Mouse (Mus musculus) Muller cell, postnatal 12 days (primary cell): Measurements from ENCODE around the gene Armt1.

Experiments
- DNase-seq: peaks from one replicate; pipeline ENCODE4 v3.0.0-alpha.2; 2015; ENCODE audit errors: inconsistent ontology term

Armt1 gene

GRCm38 (mm10) chr10:4432123-4432931 lies at the start of gene Armt1, which contains the start of gene Rmnd1:
TSS of gene Armt1 (plus strand) at chr10:4432467.
TSS of gene Rmnd1 (minus strand) at chr10:4432388.
- peak; percentile 98 for DNase-seq

GRCm38 (mm10) chr10:4384244-4384643 lies 48.0 kb upstream of the Armt1 start:
- DNase-seq, result no peak

- DNase-seq, result peak; percentile 99
Observed at GRCm38 (mm10) chr10:4386609-4387591, 45.4 kb upstream of the Armt1 start.

- DNase-seq, result peak; percentile 74
Observed at GRCm38 (mm10) chr10:4387701-4388383, 44.4 kb upstream of the Armt1 start, which contains the start of gene Zbtb2. TSS of gene Zbtb2 (minus strand) at chr10:4388108.

- no peak for DNase-seq
Observed at GRCm38 (mm10) chr10:4388384-4388745, 43.9 kb upstream of the Armt1 start.

DNA sequence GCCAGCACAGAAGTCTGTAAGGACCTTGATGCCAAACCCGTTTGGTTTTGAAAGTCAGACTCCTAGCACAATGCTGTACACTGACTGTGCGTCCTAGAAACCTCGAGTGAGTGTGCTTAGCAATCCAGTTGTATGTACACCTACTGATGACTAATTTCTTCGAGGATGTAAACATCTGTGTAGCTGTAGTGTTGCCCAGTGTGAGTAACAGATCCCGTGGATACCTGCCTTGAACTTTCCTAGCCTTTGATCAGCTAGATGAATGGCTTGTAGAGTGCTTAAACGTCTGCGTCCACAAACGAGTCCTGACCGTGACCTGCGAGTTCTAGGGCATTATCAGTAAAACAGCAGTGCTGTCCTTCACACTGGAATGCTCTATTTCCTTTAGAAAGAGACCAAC lies 43.2 kb upstream of the Armt1 start:
- no peak for DNase-seq

GRCm38 (mm10) chr10:4389461-4390112 lies 42.7 kb upstream of the Armt1 start:
- DNase-seq, result no peak

- DNase-seq, result no peak
Observed at GRCm38 (mm10) chr10:4390550-4390949, 41.7 kb upstream of the Armt1 start.

DNA sequence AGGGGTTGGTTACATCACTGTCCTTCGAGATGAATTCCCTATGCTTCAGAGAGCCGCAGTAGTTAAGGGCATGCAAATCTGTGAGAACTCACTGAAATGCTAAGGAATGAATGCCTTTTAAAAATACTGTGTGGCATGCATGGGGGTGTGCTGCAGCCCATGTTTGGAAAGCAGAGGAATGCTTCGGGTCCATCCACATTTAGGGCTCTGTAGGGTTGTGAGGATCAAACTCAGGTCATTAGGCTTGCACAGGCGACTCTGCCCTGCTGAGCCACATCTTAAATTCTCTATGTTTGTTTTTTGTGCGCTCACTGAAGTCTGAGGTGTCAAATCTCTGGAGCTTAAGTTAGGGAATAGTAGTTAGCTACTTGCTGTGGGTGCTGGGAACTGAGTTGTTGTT lies 41.2 kb upstream of the Armt1 start:
- DNase-seq, result no peak

GRCm38 (mm10) chr10:4391851-4392250 lies 40.4 kb upstream of the Armt1 start:
- DNase-seq, result no peak

- DNase-seq, result no peak
Observed at GRCm38 (mm10) chr10:4395321-4395720, 36.9 kb upstream of the Armt1 start.

DNA sequence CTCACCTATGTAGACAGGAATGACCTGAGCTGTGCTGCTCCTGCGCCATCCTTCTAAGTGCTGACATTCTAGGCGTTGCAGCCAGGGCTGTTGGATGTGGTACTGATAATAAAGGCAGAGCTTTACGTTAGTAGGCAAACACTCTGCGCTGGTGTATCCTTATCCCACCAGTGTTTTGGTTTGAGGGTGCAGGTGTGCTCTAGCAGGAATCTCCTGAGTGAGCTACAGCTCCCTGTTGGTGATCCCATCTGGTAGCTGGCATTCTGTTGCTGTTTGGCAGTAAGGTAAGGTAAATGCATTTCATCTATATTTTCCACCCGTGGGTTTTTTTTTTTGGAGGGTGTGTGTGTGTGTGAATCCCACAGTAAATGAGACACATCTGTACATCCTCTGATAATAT lies 34.2 kb upstream of the Armt1 start:
- DNase-seq, result no peak

DNA sequence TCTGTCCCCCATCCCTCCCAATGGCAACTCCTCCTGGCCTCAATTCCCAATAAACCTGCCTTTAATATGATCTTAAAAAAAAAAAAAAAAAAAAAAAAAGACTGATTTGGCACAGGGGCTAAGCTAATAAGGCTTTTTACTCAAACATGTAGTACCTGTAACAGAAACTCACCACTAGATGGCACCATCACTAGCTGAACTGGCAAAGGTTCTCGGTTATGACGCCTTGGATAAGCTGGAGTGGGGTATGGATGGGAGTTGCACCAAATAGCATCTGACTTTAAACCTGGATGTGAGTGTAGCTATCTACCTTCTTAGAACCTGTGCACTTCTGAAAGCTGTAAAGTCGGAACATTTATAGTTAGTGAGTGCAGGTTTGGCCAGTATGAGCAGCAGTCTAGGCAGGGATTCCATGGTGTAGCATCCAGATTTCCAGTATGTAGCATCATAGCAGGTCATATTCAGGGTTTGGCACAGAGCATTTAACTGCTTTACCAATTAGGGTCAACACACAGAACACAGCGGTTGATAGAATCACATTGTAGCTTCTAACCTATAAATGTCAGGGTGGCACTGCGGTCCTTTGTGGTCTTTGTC lies 27.3 kb upstream of the Armt1 start:
- DNase-seq, result peak; percentile 51

DNA sequence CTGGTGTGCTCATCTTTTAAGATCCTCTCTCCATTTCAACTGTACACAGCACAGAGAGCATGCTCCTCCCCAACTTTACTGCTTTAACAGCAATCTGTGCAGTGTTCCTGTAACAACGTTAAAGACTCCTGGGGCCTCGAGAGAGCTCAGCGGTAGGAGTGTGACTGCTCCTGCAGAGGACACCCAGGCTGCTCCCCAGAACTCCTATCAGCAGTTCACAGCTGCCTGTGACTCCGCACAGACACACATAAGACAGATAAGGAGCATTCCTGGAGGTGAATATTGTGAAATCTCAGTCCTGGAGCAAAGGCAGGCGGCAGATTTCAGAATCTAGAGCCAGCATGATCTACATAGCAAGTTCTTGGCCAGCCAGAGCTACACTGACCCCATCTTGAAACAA lies 26.8 kb upstream of the Armt1 start:
- no peak for DNase-seq

GRCm38 (mm10) chr10:4407191-4407590 lies 25.1 kb upstream of the Armt1 start:
- no peak for DNase-seq

DNA sequence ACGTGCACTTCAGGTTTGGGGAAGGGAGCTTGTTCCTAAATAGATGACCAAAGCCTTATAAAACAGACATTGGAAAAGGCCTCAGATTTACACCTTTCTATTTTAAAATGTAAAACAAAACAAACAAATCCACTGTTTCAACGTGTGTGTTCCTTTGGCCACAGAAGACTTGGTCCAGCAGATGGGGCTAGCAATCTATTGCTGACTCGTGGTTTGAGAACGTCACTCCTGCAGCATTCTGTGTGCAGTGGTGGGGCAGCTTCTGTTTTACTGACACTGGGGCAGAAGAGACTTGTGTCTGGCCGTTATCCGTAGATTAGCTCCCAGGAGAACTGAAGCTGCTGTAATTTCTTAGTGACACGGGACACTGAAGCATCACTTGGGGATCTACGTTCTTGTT lies 7.0 kb upstream of the Armt1 start:
- DNase-seq, result peak; percentile 17

DNA sequence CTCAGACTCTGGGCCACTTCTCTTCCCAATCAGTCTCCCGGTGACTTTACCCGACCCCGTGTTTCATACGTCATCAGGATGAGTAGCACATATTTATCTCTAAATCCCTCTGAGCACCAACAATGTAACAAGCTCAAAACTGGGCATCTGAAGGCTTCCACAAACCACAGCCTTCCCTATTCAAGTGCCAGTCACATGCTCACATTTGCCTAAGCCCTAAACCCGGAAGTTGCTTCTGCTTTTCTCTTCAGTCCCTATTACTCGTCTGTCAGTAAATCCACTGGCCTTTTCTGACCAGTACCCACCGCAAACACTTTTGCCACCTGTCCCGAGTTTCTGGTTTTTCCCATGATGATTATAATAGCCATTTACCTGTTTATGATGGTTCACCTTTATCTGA lies 1.9 kb upstream of the Armt1 start:
- DNase-seq, result no peak

GRCm38 (mm10) chr10:4430826-4431225 lies 1.4 kb upstream of the Armt1 start:
- no peak for DNase-seq

GRCm38 (mm10) chr10:4431746-4432122 lies 533 bp upstream of the Armt1 start:
- peak; percentile 29 for DNase-seq

GRCm38 (mm10) chr10:4432996-4433755 lies 909 bp downstream of the Armt1 start:
- DNase-seq, result peak; percentile 43
